Mouse (Mus musculus) forebrain, embryonic 10.5 days (tissue): ENCODE data around the gene Camkk2. TPM values are rescaled to one million over a fixed set of nuclear protein-coding genes. Genes with fewer than 3 reads are reported as not detected.

Experiments used
- DNase-seq: peaks from one replicate; pipeline ENCODE4 v3.0.0-alpha.2; 2017; ENCODE audit warnings: low spot score; ENCODE audit errors: extremely low spot score
- H3K27ac ChIP-seq: fragments of 300-500 bp; sonication (generic); 2 replicates; pipeline ENCODE4 v1.5.1; 2016; ENCODE audit warnings: mild to moderate bottlenecking
- H3K27me3 ChIP-seq: fragments of 300-500 bp; sonication (generic); 2 replicates; pipeline ENCODE4 v1.6.1; 2016; ENCODE audit warnings: mild to moderate bottlenecking; ENCODE audit not compliant: poor library complexity, severe bottlenecking
- H3K36me3 ChIP-seq: fragments of 300-500 bp; sonication (generic); replicated peaks from 2 replicates; pipeline ENCODE4 v1.6.1; 2016; ENCODE audit warnings: mild to moderate bottlenecking, moderate library complexity
- H3K4me1 ChIP-seq: fragments of 300-500 bp; sonication (generic); 2 replicates; pipeline ENCODE4 v1.6.1; 2016
- H3K4me3 ChIP-seq: fragments of 300-500 bp; sonication (generic); 2 replicates; pipeline ENCODE4 v1.5.1; 2016; ENCODE audit warnings: mild to moderate bottlenecking, moderate library complexity
- H3K9me3 ChIP-seq: fragments of 300-500 bp; sonication (generic); 2 replicates; pipeline ENCODE4 v1.6.1; 2016; ENCODE audit warnings: mild to moderate bottlenecking, moderate library complexity
- WGBS: fragments of 180-500 bp; shearing (Covaris S2); methylation state at CpG from one replicate; pipeline ENCODE4 v1.1.7; 2016; 5-methylcytosine and 5-hydroxymethylcytosine counted together
- polyA plus RNA-seq: library from polyadenylated mRNA; unstranded; fragments of >200 nt; fragmentation: Nextera tagmentation; extraction: Ambion mirVana; gene quantifications from 2 replicates; pipeline ENCODE4 v1.2.1, GENCODE M21; 2016

Gene Camkk2
- polyA plus RNA-seq, 1 experiment from 2014 or later: 22.6 TPM

- Histone ChIP-seq H3K4me1 (peaks cover 7% of the 10 kb centered on the region), H3K27ac (no peak overlapping the region), H3K27me3 (no peaks in the 10 kb centered on the region), H3K4me3 (no peak overlapping the region), H3K36me3 (peaks cover 5% of the 10 kb centered on the region; the same call in 1 of the 2 replicates), H3K9me3 (no peaks in the 10 kb centered on the region)
- 24% methylated on average over 7 of the region's 7 CpGs for WGBS
- DNase-seq: peak; percentile 67
These were observed 53.1 kb downstream of the Camkk2 start for GRCm38 (mm10) chr5:122726068-122726467.

- Histone ChIP-seq H3K9me3 (no peaks in the 10 kb centered on the region), H3K27me3 (no peaks in the 10 kb centered on the region), H3K4me3 (no peak overlapping the region), H3K27ac (no peak overlapping the region), H3K36me3 (peaks cover 5% of the 10 kb centered on the region; the same call in 1 of the 2 replicates), H3K4me1 (peaks cover 7% of the 10 kb centered on the region)
- DNase-seq: no peak
- 89% methylated on average over 13 of the region's 13 CpGs for WGBS
These were observed 53.8 kb downstream of the Camkk2 start for GRCm38 (mm10) chr5:122725453-122725852.

- no peaks in the 10 kb centered on the region for H3K36me3 ChIP-seq
- 92% methylated on average over 8 of the region's 8 CpGs for WGBS
- H3K9me3 ChIP-seq: no peaks in the 10 kb centered on the region
- no peaks in the 10 kb centered on the region for H3K27me3 ChIP-seq
- no peak overlapping the region for H3K27ac ChIP-seq
- no peaks in the 10 kb centered on the region for H3K4me1 ChIP-seq
- no peak overlapping the region for H3K4me3 ChIP-seq
- no peak for DNase-seq
These were observed 60.0 kb downstream of the Camkk2 start for GRCm38 (mm10) chr5:122719168-122719567.

- Histone ChIP-seq H3K4me3 (no peak overlapping the region), H3K27me3 (no peaks in the 10 kb centered on the region), H3K4me1 (no peaks in the 10 kb centered on the region), H3K36me3 (no peaks in the 10 kb centered on the region), H3K27ac (no peak overlapping the region), H3K9me3 (no peaks in the 10 kb centered on the region)
- WGBS: 92% methylated on average over 7 of the region's 7 CpGs
- DNase-seq: no peak
These were observed 60.8 kb downstream of the Camkk2 start for GRCm38 (mm10) chr5:122718400-122718799.

- no peaks in the 10 kb centered on the region for H3K9me3 ChIP-seq
- DNase-seq: no peak
- no peak overlapping the region for H3K4me3 ChIP-seq
- H3K36me3 ChIP-seq: no peaks in the 10 kb centered on the region
- no peak overlapping the region for H3K27ac ChIP-seq
- H3K27me3 ChIP-seq: no peaks in the 10 kb centered on the region
- H3K4me1 ChIP-seq: no peaks in the 10 kb centered on the region
- 94% methylated on average over 2 of the region's 2 CpGs for WGBS
These were observed 62.4 kb downstream of the Camkk2 start for GRCm38 (mm10) chr5:122716793-122717192.

GRCm38 (mm10) chr5:122715723-122716122 lies 63.5 kb downstream of the Camkk2 start:
- WGBS: 89% methylated on average over 1 of the region's 1 CpGs
- Histone ChIP-seq H3K4me3 (no peak overlapping the region), H3K27ac (no peak overlapping the region), H3K36me3 (no peaks in the 10 kb centered on the region), H3K27me3 (no peaks in the 10 kb centered on the region), H3K9me3 (no peaks in the 10 kb centered on the region), H3K4me1 (no peaks in the 10 kb centered on the region)
- DNase-seq: no peak

GRCm38 (mm10) chr5:122708819-122709218 lies 70.4 kb downstream of the Camkk2 start:
- H3K27me3 ChIP-seq: peaks cover 16% of the 10 kb centered on the region
- no peak overlapping the region for H3K27ac ChIP-seq
- H3K4me3 ChIP-seq: no peak overlapping the region
- no peak for DNase-seq
- H3K9me3 ChIP-seq: no peaks in the 10 kb centered on the region
- no peaks in the 10 kb centered on the region for H3K36me3 ChIP-seq
- WGBS: 78% methylated on average over 6 of the region's 6 CpGs
- H3K4me1 ChIP-seq: peaks cover 20% of the 10 kb centered on the region

GRCm38 (mm10) chr5:122707276-122708181 lies 71.7 kb downstream of the Camkk2 start, which contains the start of gene P2rx4:
P2rx4 (plus strand) TSS chr5:122707544.
- no peaks in the 10 kb centered on the region for H3K9me3 ChIP-seq
- H3K27me3 ChIP-seq: peaks cover 16% of the 10 kb centered on the region
- H3K4me1 ChIP-seq: peaks cover 20% of the 10 kb centered on the region
- peak within 1 kb of the TSS; percentile 89 for H3K27ac ChIP-seq
- WGBS: 1% methylated on average over 66 of the region's 66 CpGs
- H3K36me3 ChIP-seq: no peaks in the 10 kb centered on the region
- peak within 1 kb of the TSS; percentile 77 for H3K4me3 ChIP-seq
- DNase-seq: peak; percentile 72

GRCm38 (mm10) chr5:122706917-122707275 lies 72.3 kb downstream of the Camkk2 start:
- DNase-seq: no peak
- Histone ChIP-seq H3K36me3 (no peaks in the 10 kb centered on the region), H3K4me3 (peak overlapping the region; percentile 77), H3K27me3 (peaks cover 16% of the 10 kb centered on the region), H3K9me3 (no peaks in the 10 kb centered on the region), H3K4me1 (peaks cover 20% of the 10 kb centered on the region), H3K27ac (peak overlapping the region; percentile 89)
- 39% methylated on average over 5 of the region's 5 CpGs for WGBS

GRCm38 (mm10) chr5:122705174-122705573 lies 74.0 kb downstream of the Camkk2 start:
- no peak overlapping the region for H3K27ac ChIP-seq
- peaks cover 20% of the 10 kb centered on the region for H3K4me1 ChIP-seq
- DNase-seq: no peak
- no peaks in the 10 kb centered on the region for H3K9me3 ChIP-seq
- no peak overlapping the region for H3K4me3 ChIP-seq
- H3K27me3 ChIP-seq: peaks cover 16% of the 10 kb centered on the region
- 90% methylated on average over 3 of the region's 3 CpGs for WGBS
- no peaks in the 10 kb centered on the region for H3K36me3 ChIP-seq

- Histone ChIP-seq H3K36me3 (no peaks in the 10 kb centered on the region), H3K27ac (no peak overlapping the region), H3K9me3 (no peaks in the 10 kb centered on the region), H3K27me3 (peaks cover 16% of the 10 kb centered on the region), H3K4me1 (peaks cover 20% of the 10 kb centered on the region), H3K4me3 (no peak overlapping the region)
- no peak for DNase-seq
- WGBS: 87% methylated on average over 4 of the region's 4 CpGs
These were observed 74.6 kb downstream of the Camkk2 start for GRCm38 (mm10) chr5:122704571-122704970.

- WGBS: 88% methylated on average over 2 of the region's 2 CpGs
These were observed 75.6 kb downstream of the Camkk2 start for GRCm38 (mm10) chr5:122703574-122703973.

GRCm38 (mm10) chr5:122702156-122702555 lies 77.1 kb downstream of the Camkk2 start:
- DNase-seq: no peak
- no peak overlapping the region for H3K4me3 ChIP-seq
- 87% methylated on average over 6 of the region's 6 CpGs for WGBS
- H3K27me3 ChIP-seq: peaks cover 11% of the 10 kb centered on the region
- H3K9me3 ChIP-seq: no peaks in the 10 kb centered on the region
- H3K4me1 ChIP-seq: peaks cover 8% of the 10 kb centered on the region
- H3K27ac ChIP-seq: no peak overlapping the region
- no peaks in the 10 kb centered on the region for H3K36me3 ChIP-seq

More at GRCm38 (mm10) chr5:122703574-122703973, 75.6 kb downstream of the Camkk2 start:
- Histone ChIP-seq H3K27ac (no peak overlapping the region), H3K9me3 (no peaks in the 10 kb centered on the region), H3K36me3 (no peaks in the 10 kb centered on the region), H3K27me3 (peaks cover 15% of the 10 kb centered on the region), H3K4me1 (peaks cover 20% of the 10 kb centered on the region), H3K4me3 (no peak overlapping the region)
- DNase-seq: no peak
